Mouse (Mus musculus) layer of hippocampus, adult 8-10 months (tissue): ENCODE measurements around the gene Vps13d. TPM values are rescaled to one million over a fixed set of nuclear protein-coding genes. Genes with fewer than 3 reads are reported as not detected.
A peak's percentile ranks its signal among the peaks of the same experiment; 100 is the strongest.

Source experiments
- DNase-seq, 2 experiments: peaks; one replicate each; pipeline ENCODE4 v3.0.0; 2022; ENCODE audit warnings: low spot score in 2 of 2
- total RNA-seq, 4 experiments: library from RNA; stranded (reverse); gene quantifications; 2 replicates each; pipeline ENCODE4 v1.2.4; 2022

Vps13d gene
- 10 to 100 TPM; 62.7 to 72.9 (median 68.3) TPM for total RNA-seq

DNA sequence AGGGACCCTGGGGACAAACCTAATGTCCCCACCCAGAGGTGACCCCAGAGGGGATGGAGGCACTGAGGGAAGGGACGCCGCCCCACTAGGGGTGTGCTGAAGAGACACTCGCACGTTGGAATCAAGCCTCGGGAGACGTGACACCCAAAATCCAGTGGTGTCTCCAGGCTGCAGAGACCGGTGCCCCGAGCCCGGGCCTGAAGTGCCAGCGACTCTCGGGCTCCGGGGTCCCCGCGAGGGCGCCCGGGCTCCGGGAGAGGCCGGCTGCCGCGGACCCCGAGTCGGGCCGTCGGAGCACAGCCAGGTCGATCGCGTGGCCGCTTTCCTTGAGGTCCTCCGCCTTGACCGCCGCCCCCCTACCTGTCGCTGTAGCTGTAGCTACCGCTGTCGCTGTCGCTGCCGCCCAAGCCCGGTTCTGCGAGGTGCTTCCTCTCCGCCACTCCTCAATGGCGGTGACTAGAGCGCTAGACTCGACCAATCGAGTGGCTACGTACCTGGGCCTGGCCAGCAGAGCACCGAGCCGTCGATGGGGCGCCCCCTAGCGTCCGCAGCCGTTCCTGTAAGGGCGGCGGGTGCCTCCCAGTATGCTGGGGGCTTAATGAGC lies at the start of gene Vps13d:
TSS of gene Vps13d (minus strand) at position 447 of the 604 bp plus-strand sequence.
- DNase-seq, result peak; percentile 77 to 89

DNA sequence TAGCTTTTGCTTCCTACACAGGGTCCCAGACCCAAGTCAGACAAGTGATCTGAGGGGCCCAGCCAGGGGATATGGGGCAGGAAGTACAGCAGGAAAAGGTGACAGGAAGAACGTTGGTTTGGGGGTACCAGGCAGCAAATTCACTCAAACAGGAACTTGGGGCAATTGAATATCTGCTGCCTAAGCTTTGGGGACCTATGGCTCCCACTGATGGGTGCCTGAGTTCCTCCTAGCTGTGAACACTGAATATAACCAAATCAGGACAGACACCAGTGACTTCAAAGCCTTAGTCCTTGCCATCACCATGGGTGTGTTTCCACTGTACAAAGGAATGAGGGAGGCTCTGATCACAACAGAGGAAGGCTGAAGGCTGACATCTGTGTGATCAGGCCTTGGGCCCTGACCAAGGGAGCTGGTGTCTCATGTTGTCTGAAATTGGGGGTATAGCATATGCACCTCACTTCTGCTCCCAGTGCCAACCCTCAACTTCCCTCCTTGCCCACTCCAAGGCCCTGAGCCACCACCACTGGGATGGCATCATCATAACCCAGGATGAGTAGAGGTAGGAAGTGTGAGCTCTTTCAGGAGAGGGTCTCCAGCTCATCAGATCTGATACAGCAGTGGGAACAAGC lies 48.0 kb upstream of the Vps13d start:
- no peak for DNase-seq

DNA sequence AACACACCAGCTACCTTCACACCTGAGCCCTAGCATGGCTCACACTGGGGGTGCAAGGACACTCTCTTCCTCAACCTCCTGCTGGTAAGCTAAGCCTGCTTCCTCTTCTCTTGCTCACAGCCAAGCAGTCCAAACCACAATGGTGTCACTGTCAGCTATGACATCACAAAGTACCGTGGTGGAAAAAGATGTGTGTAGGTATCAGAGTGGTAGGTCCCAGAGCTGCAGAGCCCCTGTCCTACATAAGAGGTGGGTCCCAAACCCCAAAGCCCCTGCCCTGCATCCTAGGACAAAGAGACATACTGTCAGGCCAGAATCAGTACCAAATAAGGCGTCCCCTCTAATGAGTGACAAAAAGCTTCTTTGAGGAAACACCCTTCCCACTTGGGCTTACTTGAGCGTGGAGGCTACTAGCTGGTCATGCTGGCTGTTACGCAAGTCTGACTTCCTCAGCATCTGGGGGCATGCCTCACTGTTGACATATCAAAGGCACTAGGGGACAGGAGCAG lies 46.0 kb upstream of the Vps13d start:
- no peak for DNase-seq

DNA sequence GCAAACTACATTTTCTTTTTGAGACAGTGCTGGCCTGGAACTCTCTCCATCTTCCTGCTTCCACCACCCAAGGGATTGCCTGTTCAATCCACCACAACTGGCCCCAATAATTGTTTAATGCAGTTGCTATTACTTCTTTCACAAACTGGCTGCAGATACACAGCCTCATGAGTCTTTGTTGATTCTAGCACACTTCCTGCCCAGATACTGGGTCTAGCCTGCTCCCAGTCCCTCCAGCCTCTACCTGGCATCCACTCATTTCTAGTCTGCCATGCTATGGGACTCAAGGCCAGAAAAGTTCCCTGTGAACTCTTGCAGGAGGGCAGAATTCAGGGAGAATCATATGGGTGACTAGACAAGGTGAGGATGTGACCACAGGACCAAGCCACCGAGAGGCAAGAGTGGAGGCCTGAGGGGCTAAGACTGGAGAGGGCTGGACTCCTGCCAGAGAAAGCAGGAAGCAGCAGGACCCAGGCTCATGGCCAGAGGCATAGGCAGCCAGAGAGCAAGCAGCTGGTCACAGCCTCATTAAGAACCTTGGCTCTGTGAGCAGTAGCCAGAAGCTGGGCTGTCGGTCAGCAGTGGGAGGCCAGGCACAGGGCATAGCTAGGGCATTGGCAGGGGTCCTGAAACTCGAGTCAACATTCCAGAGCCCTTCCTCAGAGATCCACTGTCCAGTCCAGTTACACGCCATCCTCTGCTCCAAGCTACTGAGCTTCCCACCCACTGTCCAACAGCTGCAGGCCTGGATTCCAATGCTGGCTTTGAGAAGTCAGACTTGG lies 44.4 kb upstream of the Vps13d start:
- peak; percentile 15 to 24 for DNase-seq

DNA sequence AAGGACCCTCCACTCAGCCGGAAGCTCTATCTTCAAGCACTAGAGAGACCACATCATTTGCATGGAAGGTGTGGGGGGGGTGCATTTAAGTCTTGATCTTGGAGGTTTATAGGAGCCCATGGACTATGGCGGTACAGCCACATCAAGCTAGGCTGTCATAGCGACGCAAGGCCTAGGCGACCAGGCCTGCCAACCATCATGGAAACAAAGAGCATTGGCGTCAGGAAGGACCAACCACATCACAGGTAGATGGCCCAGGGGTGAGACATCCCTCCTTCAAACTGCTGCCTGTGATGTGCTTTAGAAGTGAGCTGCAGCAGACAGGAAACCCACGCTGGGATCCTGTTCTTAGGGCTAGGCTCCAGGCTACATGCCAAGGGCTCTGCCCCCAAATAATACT lies 41.2 kb upstream of the Vps13d start:
- DNase-seq, result no peak

DNA sequence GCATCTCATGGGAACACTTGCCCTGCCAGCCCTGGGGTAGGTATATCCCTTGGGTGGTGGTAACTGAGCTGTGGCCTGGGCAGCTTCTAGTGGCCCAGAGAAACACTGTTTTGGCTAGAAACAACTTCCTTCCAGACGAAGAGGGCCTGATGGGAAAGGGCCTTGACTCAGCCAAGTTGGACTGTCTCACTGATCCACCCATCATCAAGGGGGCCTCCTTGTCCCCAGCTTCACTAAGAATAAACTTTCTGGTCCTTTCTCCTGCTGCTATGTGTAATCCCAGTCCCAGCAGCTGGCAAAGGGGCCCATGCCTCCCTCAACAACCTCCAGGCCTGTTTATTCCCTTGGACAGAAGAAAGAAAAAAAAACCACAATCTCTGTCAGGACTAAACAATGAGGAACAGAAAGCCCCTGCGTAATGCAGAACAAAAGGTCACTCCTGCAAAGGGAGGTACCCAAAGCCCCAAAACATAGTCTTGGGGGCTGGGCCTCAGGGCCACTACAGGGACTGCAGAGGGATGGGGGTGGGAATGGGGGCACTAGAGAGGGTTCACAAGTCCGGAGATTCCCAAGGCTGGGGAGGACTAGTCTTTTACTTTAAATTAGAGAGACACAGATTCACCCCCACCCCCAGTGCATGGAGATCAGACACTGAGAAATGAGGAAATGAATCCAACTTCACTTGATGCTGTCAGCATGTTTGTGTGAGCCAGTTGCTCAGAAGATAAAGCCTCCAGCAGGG lies 38.9 kb upstream of the Vps13d start:
- no peak for DNase-seq

DNA sequence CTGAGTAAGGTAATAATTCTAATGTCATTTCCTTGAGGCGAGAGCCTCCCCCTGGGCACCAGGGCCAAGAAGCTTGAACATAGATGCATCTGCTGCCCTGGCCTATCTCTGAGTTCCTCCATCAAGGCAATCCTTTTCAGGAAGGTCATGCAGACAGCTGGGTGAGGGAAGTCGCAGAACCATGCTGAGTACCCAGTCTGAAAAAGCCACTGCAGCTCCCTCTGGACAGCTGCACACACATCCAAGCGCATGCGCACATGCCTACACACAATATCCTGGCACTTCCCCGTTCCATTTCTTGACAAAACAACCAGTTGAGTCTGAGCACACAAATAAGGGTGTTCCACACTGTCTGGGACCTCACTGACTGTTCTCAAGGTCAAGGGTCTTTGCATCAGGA lies 36.9 kb upstream of the Vps13d start:
- DNase-seq, result no peak

DNA sequence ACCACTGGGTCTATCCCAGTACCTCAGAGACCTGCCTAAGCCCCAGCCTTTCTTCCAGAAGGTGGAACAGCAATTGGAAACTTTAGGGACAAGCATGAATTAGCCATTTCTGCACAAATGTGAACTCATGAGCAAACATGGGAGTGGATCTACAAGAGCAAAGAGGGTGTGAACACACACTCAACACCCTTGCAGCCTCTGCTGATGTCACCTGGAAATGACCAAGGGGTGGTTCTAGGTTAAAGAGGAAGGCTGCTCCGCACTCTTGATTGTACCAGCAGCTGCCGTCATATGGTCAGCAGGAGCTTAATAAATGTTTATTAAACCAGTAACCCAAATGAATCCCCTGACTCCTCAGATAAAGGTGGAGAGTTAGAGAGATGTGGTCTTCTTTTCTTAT lies 35.8 kb upstream of the Vps13d start:
- DNase-seq, result no peak

DNA sequence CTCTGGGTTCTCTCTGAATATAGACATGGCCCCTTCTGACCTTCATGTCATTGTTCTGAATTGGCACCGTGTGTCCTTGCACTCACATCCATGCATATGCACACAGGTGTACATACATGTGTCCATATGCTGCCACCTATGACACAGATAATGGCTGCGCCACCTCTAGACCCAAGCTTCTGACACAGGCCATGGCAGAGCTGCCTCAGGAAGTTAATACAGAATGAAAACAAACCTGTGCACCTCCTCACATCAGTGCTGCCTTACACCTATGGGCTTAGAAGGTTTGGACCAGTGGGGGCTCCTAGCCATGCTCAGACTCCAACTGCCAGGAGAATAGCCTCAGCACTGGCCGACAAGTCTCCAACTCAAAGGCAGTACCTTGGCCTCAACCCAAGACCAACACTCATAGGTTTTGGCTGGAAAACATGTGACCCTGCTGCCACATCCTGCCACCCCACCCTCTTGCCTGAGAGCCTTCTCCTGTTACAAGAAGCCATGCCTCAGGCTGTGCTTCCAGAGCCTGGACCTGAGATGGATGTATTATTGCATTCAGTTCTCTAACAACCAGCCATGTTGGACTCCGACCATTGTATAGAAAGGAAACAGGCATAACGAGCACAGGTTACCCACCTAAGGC lies 34.8 kb upstream of the Vps13d start:
- no peak for DNase-seq

DNA sequence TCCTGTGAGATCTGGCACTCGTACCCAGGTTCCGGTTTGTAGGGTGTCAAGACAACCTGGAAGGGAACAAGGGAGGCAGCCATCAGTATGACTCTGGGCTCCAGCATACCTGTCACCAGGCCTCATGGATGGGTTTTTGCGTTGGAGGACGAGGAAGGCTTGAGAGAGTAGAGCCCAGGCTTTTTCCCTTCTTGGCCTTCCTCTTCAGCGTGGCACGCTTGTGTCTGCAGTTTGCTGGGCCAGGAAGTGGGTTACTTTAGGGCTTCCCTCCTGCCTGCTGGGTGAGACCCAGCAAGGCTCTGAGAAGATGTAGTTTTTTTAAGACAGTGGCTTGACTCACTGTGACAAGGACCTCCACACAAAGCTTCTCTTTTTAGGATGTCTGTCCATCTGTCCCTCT lies 34.2 kb upstream of the Vps13d start:
- no peak for DNase-seq

DNA sequence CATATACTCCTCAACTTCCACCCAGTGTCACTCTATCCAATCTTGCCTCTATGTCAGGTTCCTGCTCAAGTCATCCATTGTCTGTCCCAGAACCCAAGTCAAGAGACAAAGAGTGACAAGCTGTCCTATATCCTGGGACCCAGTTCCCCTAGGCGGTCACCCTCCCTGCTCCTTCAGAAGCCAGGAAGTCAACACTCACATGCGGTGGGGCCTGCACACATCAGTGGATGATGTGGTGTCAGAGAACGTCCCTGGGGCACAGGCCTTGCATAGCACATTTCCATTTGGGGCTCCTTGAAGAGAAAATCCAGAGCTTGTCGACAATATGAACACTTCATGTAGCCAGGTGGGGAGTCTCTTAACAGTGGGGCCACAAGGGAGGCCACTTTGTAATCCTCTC lies 29.8 kb upstream of the Vps13d start:
- no peak for DNase-seq

DNA sequence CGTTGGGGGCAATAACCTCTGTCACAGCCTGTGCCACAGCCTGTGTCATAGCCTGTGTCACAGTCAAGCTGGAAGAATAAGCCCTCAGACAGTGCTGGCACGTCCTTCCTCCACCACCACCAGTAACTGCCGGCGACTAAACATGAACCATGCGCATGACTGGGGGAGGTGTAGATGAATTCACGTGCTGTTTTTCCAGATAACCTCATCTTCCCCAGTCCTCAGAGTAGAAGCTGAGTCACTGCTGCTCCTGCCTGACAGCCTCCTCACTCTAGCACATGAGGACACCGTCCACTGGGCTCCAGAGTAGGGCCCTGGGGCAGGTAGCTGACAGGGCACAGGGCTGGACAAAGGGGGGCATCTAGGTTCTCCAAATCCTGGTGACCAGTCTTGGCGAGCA lies 27.3 kb upstream of the Vps13d start:
- no peak for DNase-seq

DNA sequence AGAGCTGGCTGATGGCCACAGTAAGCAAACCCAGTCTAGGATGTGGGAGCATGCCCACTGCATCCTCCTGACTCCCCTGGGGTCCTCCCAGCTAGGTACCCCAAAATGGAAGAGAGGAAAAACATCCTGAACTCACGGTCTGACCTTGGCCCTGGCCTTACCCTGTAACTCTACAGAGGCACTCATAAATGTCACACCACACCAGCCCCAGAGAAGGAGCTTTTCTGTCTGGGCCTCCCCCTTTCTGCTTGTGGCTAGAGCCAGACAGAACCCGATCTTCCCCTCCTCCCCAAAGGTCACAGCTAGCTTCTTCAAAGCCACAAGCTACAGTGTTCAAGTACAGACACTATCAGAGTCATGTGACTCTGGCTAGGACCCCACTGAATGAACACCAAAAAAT lies 26.6 kb upstream of the Vps13d start:
- DNase-seq, result no peak

DNA sequence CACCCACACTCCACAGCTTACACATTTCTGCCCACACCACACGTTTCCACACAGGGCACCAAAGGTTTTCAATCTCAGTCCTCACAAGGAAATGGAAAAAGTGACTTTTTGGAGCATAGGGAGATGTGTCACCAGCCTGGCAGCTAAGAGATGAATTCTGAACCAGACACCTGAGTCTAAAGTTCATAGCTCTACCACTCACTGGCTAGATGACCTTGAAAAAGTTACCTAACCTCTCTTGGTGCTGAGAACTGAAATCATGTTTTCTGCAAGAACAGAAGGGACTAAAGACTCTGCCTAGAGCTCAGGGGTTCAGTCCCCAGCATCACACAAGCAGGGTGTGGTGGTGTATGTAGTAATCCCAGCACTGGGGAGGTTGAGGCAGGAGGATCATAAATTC lies 25.2 kb upstream of the Vps13d start:
- DNase-seq, result no peak

DNA sequence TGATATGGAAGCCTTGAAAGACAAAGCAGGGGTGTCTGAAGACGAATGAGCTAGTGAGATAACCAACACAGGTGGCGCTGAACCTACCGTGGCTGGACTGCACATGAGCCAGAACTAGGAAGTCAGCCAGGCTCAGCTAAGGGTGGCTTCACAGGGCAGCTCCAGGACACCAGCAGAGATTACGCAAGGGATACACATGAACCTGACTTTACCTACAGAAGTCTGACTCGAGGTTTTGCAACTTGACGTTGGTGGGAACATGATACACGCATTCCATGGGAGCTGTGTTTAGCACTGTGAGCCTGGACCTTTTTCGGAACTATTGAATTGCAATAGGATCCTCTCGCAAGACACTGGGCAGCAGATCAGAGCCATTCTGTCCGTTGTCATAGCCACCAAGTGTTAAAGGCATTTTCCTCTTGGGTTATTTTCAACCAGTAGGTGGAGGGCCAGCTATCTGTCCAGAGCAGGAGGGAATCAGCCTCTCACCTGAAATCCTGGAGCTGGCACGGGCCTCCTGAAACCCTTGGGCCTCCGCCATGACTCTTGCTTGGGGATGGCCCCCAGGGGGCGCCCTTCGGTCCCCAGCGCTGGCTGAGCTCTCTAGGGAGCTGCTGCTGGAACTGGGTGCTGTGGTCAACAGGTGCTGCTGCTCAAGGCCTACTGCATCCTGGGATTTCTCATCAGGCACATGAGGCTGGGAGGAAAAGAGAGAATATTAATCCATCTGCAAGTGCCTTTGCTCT lies 24.6 kb upstream of the Vps13d start:
- DNase-seq, result no peak

DNA sequence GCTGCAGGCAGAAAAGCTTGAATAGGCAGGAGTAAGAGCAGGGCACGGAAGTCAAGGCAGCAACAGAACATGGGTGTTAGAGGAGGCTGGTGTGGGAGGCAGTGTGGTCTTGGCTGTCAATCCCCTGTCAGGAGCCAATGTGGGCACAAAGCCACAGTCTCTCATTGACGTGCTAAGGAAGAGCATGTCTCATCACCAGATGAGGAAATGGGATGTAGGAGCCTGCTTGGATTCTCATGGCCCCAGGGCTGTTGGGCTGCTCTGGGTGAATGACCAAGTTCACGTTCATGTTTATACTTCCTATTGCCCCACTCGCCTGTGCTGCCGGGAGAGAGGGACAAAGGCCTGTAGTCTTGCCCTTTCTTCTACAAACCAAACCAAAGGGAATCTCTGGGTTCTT lies 23.0 kb upstream of the Vps13d start:
- DNase-seq, result no peak

DNA sequence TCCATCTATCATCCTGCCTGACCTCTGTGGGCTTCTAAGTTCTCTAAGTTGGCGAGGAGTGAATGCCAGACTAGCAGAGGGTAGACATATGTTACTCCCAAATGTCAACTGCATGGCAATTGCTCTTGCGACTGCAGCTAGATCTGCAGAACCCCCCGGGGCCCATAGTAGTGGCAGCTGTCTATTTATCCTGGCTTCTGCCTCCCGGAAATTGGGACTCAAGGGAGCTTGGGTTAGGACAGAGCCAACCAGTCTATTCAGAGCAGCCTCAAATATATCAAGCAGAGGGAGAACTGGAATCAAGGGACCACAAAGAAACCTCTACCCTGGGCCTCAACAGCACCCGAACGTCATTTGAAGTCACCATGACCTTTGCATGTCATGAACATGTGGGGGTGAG lies 22.2 kb upstream of the Vps13d start:
- DNase-seq, result no peak

DNA sequence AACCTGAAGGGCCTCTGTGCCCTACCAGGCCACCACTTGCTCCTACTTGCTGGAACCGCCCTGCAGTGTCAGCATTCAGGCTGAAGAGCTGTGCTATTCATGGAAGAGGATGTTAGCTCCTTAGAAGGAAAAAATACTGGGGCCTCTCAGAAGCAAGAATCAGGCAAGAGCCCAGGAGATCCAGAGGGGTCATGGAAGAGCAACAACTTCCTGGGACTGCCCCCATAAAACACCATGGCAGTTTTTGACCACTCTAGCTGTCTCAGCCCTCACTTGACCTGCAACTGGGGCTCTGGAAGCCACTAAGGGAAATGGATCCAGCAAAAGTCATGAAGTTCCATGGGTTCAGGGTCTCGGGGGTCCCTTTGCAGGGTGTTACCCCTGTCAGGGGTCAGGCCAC lies 20.6 kb upstream of the Vps13d start:
- no peak for DNase-seq

DNA sequence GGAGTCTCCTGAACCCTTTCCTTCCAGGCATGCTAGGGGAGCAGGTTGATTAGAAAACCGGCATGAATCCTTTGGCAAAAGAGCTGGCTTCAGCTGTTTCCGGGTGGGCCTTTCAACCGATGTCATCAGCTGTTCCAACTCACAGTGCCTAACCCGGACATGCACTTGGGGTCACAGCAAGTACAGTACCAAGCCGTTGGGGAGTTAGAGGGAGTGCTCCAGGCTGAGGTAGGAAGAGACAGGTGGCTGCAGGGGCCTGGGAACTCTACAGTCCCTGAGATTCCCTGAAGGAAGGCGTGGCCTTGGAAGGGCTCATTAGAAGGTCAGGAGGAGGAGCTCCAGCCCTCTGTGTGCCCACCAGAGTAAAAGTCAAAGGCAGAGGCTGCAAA lies 20.0 kb upstream of the Vps13d start:
- DNase-seq, result no peak

DNA sequence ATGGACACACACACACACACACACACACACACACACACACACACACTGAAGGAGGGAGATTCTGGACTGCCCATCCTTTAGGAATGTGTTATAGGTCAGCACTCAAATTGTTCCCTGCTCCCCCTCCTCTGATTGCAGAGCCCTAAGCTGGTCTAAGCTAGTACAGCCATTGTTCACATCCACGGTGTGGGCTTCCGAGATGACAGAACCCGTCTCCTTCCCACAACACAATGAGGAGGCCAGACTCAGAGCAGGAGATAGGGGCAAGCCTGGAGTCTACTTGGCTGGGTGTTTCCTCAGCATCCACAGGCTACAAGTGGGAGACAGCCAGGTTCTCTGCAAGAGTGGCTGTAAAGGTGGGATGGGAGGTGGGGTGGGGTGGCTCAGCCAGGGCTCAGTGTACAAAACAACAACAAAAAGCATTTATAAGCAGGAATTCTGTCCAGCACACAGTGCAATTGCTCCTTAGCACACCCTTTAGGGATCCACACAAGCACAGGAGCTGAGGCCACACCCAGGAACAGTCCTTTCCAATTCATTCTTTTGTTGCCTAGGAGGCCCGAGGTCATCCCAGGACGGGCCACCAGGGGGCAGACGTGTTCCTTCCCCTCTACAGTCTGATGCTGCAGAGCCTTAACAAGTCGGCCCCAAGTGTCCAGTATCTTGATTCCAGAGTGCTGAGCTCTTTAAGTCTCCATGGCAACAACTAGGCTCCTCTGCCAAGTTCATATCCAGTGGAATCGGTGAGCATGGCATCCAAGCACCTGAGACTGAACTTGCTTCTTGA lies 19.4 kb upstream of the Vps13d start:
- peak; percentile 82 to 94 for DNase-seq
